Mouse (Mus musculus) liver, adult (tissue): ENCODE data around the gene Ap3d1.

Experiments
- GATA4 ChIP-seq: IDR thresholded peaks from 2 replicates; pipeline ENCODE4 v1.6.1; 2014; ENCODE audit warnings: mild to moderate bottlenecking, low read length; ENCODE audit not compliant: insufficient replicate concordance

The Ap3d1 gene

DNA sequence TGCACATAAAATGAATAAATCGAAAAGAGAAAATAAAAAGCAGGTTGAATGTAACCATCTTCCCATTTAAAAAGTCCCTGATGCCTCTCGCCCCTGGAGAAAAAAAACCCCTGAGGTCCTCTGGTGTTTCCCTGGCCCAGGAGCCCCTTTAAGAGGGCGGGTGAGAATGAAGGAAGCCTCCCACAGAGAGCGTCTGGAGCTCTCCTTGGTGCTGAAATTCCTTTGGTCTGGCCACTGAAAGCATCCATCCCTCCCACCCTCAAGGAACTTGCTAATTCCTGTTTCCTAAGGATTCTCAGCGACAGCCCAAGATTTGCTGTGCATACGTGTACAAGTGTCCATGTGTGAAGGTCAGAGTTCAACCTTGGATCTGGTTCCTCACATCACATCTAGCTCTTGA, 6.5 kb upstream of the Ap3d1 start:
- TF ChIP-seq GATA4 = no peak

DNA sequence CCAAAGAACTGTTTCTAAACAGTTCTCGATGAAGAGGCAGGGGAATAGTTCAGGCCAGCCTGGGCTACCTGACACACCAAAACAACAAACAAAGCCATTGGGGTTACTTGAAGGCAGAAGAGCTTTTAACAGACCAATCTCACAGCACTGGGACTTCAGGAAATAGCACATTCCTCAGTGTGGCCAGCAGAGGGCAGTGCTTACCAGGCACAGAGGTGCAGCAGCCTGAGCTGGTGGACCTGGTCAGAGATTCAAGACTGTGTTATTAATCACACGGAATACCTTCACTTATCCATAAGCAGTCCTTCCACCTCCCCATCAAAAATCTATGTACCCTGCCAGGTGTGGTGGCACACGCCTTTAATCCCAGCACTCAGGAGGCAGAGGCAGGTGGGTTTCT, 5.3 kb upstream of the Ap3d1 start:
- no peak for TF ChIP-seq GATA4

GRCm38 (mm10) chr10:80744262-80744661, 2.2 kb upstream of the Ap3d1 start:
- TF ChIP-seq GATA4 = no peak

DNA sequence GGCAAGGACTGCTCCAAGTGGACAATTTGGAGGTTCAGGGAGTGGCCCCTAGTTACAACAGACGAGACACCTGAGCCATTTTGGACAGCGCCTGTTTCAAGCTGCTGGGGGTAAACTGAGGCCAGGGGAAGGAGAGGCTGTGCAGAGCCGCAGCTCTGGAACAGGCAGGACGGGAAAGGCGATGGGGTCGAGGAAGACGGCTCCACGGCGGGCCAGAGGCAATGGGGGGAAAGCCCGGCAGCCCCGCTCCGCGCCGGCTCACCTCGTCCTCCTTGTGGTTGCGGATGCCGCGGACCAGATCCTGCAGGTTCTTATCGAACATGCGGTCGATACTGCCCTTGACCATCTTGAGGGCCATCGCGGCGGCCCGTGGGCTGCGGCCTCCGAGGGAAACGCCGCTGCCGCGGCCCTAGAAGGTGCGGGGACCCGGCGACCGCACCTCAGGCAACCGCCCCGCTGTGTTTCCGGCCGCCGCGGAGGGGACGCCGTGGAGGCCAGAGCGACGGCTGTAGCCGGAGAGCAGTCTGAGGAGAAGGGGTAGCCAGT, 357 bp downstream of the Ap3d1 start:
- TF ChIP-seq GATA4 = no peak

GRCm38 (mm10) chr10:80741146-80741545, 918 bp downstream of the Ap3d1 start:
- no peak for TF ChIP-seq GATA4

GRCm38 (mm10) chr10:80738657-80739056, 3.4 kb downstream of the Ap3d1 start:
- TF ChIP-seq GATA4 = no peak

DNA sequence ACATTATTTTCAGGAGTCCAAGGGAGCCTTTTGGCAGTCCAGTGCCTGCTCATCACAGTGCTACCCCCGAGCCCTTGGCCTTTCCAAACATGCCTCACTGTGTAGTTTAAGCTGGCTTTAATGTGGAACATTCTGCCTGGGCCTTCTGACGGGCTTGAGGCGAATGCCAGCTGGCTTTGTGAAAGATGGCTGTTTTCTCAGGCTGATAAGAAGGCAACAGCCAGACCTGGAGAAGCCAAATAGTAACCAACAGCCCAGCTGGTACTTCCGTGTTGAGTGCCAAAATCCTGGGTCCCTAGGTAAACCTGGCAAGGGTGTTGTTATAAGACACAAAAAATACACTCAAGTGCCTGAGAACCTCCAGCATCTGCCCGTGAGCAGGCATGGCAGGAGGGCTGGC, 5.3 kb downstream of the Ap3d1 start:
- TF ChIP-seq GATA4 = no peak

- TF ChIP-seq GATA4 = no peak
Measured at GRCm38 (mm10) chr10:80732611-80733101, 9.4 kb downstream of the Ap3d1 start.

DNA sequence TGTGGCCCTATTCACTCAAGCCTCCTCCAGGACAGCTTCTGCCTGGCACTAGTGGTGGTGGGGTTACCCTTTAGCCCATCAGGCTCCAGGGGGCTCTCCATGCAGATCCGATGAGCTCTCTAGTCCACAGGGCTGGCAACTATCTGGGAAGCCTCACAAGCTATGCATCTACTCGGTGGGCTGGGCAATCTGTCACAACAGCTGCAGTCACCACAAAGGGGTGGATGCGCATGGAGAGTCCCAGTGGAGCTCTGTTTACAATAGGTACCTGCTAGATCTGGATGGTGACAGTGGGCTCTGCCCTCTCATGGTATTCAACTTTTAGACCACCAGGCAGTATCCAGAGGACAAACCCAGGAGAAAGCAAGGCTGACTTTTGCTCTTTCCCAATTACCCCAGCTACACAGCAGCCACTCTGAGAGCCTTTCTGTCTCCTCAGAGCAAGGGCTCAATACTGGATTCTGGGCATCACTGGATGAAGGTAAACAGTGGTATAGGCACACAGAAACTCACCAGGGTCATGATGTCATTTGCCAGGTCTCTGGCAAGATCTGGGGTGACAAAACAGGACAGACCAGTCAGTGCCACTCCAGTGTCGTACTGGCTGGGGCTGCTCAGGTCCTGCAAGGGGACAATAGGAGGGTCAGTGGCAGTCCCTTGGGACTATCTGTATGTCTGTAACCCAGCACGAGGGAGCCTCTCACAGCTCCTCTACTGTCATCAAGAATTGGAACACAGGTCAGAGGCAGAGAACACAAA, 14.5 kb downstream of the Ap3d1 start:
- TF ChIP-seq GATA4 = no peak

DNA sequence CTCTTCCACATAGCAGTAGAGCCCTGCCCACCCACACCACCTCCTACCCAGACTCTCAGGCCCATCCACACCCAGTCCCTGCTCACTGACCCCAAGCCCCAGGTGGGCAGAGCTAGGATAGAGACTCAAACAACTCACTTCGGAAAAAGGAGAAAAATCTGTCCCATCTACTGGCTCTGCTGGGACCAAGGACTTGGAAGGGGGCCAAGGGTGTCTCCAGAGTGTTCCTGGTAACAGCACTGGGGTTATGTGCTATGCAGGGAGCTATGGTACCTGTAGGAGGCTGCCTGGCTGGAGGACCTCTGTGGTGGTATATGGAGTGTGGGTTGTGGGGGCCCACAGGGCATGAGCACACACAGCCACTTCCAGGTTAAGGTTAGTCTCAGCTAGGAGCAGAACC, 24.8 kb downstream of the Ap3d1 start:
- no peak for TF ChIP-seq GATA4

GRCm38 (mm10) chr10:80710834-80711233, 31.2 kb downstream of the Ap3d1 start:
- TF ChIP-seq GATA4 = no peak

- TF ChIP-seq GATA4 = no peak
Measured at GRCm38 (mm10) chr10:80705479-80705878, 36.6 kb downstream of the Ap3d1 start.

DNA sequence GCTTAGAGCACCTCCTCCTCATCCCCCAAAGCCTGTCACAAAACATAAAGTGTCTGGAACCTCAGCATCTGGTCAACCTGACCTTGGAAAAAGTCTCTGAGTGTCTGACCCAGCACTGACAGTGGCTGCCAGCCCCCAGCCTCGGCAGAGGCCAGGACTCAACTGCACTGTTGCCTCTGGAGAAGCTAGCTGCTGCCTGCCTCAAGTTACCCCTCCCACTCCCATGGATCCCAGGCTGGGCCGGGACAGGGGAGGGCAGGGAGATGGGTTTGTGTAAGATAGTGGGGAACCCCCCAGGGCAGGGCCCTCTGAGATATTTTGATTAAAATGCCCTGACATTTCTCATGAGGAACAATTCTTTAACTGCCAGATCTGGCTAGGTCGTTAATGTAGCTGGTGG, 37.0 kb downstream of the Ap3d1 start:
- no peak for TF ChIP-seq GATA4

DNA sequence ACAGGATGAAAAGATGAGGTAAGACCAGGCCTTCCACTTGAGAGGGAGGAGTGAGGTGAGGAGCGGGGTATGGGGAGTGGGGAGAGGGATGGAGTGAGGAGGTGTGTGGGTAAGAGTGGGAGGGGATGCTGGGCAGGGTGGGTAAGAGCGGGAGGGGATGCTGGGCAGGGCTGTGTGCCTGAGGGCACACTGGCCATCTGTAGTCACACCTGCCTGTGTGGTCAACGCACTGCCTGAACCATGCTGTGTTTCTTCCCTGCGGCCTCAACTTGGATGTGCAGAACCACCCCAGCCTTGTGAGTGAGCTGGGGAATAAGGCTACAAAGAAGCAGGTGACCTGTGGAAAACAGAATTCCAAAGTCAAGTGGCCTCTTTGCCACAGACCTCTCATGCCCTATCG, 37.6 kb downstream of the Ap3d1 start:
- TF ChIP-seq GATA4 = no peak

GRCm38 (mm10) chr10:80703643-80704042, 38.4 kb downstream of the Ap3d1 start:
- TF ChIP-seq GATA4 = no peak

DNA sequence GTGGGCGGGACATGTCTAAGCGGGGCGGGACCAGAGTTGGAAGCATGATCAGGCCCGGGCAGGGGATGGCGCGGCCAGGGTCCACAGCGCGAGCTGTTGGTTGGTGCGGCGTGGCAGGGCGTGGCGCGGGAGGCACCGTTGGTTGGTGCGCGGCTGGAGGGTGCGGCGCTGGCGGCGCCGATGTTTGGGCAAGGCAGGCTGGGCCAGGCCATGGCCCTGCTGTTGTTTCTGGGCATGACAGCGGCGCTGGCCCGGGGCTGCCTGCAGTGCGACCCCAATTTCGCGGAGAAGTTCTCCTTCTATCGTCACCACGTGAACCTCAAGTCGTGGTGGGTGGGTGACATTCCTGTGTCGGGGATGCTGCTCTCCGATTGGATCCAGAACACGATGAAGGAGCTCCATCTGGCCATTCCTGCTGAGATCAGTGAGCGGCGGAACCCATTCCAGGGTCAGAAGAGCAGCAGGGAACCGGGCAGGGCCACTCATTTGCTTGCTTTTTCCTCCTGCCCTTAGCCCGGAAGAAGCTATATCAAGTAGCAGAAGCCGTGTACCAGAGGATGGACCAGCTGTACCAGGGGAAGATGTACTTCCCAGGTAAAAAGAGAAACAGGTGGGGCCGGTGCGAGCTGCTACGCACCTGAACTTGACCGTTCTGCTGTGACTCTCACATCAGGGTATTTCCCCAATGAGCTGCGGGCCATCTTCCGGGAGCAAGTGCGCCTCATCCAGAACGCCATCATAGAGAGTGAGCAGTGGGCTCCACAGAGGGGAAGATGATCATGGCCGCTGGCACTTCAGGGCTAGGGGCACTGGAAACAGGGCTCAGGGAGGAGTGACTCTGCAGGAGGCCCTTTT, 39.3 kb downstream of the Ap3d1 start:
- no peak; the same call in 1 of the 2 replicates for TF ChIP-seq GATA4
